Mouse (Mus musculus) megakaryocyte, embryonic 14.5 days (primary cell): ENCODE measurements around the gene Ptpn14.

Source experiments
- FLI1 ChIP-seq: IDR thresholded peaks from 2 replicates; pipeline ENCODE4 v1.6.1; 2012; ENCODE audit warnings: low read length, inconsistent platforms, mixed read lengths
- GATA1 ChIP-seq: IDR thresholded peaks from 3 replicates; pipeline ENCODE4 v1.6.1; 2012; ENCODE audit warnings: mixed read lengths, low read length, inconsistent platforms, borderline replicate concordance

- TF ChIP-seq GATA1 (no peak), FLI1 (no peak)
Measured at GRCm38 (mm10) chr1:189866621-189867020, 138.6 kb downstream of the Ptpn14 start.
